Mouse (Mus musculus): ENCODE results near the gene Gls. TPM values are rescaled to one million over a fixed set of nuclear protein-coding genes. Genes with fewer than 3 reads are reported as not detected.

Gene Gls
- polyA plus RNA-seq, 1 experiment from 2014 or later: 10.4 TPM

GRCm38 (mm10) chr1:52151166-52151565 is 81.9 kb downstream of the Gls start:
- Histone ChIP-seq H3K27me3 (ENCODE audit: control insufficient read depth, insufficient read depth, low read length) (no peaks in the 10 kb centered on the region), H3K9me3 (ENCODE audit: control insufficient read depth, low read length) (no peaks in the 10 kb centered on the region), H3K9ac (ENCODE audit: low read length) (no peak overlapping the region), H3K27ac (replicated peaks) (no peak overlapping the region), H3K36me3 (ENCODE audit: control insufficient read depth, insufficient read depth, low read length) (peaks cover 4% of the 10 kb centered on the region; the same call in 1 of the 2 replicates), H3K4me3 (ENCODE audit: low read depth, low read length) (no peak overlapping the region), H3K4me2 (replicated peaks; ENCODE audit: low read depth) (no peak overlapping the region), H3K4me1 (replicated peaks; ENCODE audit: control insufficient read depth, insufficient read depth) (no peaks in the 10 kb centered on the region)
- WGBS: 98% methylated on average over 5 of the region's 5 CpGs
- TF ChIP-seq CTCF (IDR thresholded peaks at IDR 0.05; ENCODE audit: low read depth) (no peak), EP300 (optimal IDR thresholded peaks at IDR 0.05) (no peak)
- DNase-seq (ENCODE audit: low spot score) (no peak), ATAC-seq (ENCODE audit: low FRiP score, low TSS enrichment) (no peak)

DNA sequence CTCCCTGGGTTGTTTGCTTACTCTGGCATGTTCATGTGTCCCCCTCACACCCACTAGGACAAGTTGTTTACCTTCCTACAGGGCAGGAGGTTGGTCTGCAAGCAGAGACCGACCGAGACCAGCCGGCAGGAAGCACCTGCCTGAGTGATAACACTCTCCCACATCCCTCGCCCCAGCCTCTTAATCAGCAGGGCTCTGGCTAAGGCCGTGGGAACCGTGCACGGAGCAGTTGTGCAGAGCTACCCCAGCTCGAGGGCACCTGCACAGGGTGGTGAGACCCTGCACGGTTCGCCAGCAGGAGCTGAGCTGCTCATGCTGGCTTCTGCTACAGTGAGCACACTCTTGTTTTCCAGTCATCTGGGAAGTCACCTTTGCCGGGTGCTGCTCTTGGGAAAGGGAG is 82.4 kb downstream of the Gls start:
- no peaks in the 10 kb centered on the region for H3K4me1 ChIP-seq (replicated peaks; ENCODE audit: control insufficient read depth, insufficient read depth)
- TF ChIP-seq EP300 (optimal IDR thresholded peaks at IDR 0.05) (no peak), CTCF (IDR thresholded peaks at IDR 0.05; ENCODE audit: low read depth) (no peak)
- H3K27me3 ChIP-seq (ENCODE audit: control insufficient read depth, insufficient read depth, low read length): no peaks in the 10 kb centered on the region

DNA sequence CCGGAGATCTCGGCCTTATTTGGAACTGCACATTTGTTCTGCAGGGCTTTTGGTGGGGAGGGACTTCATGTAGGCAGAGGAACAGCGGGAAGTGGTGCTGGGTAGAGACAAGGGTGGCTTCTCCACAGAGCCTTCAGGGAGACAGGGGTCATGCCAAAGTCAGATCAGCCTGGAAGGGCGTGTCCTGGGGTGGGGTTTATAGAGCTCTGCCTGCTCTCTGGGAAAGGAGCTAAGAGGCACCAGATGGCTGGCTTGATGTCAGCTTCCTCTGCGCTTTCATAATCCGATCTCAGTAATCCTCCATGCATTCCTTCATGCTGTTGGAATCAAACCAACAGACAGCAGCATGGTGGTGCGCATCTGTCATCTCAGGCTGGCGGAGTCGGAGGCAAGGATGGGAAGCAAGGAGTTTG is 83.1 kb downstream of the Gls start:
- no peak overlapping the region for H3K27ac ChIP-seq (replicated peaks)
- 38% methylated on average over 9 of the region's 9 CpGs for whole genome bisulfite sequencing

More for the DNA sequence above, 82.4 kb downstream of the Gls start:
- Histone ChIP-seq H3K4me2 (replicated peaks; ENCODE audit: low read depth) (no peak overlapping the region), H3K9ac (ENCODE audit: low read length) (no peak overlapping the region), H3K4me3 (ENCODE audit: low read depth, low read length) (no peak overlapping the region), H3K9me3 (ENCODE audit: control insufficient read depth, low read length) (no peaks in the 10 kb centered on the region), H3K36me3 (ENCODE audit: control insufficient read depth, insufficient read depth, low read length) (peaks cover 2% of the 10 kb centered on the region; the same call in 1 of the 2 replicates), H3K27ac (replicated peaks) (no peak overlapping the region)
- WGBS: 41% methylated on average over 11 of the region's 11 CpGs
- no peak for DNase-seq (ENCODE audit: low spot score)
- ATAC-seq (ENCODE audit: low FRiP score, low TSS enrichment): 0 out of 2 replicates have a peak, but pooled peaks have one; percentile 28

DNA sequence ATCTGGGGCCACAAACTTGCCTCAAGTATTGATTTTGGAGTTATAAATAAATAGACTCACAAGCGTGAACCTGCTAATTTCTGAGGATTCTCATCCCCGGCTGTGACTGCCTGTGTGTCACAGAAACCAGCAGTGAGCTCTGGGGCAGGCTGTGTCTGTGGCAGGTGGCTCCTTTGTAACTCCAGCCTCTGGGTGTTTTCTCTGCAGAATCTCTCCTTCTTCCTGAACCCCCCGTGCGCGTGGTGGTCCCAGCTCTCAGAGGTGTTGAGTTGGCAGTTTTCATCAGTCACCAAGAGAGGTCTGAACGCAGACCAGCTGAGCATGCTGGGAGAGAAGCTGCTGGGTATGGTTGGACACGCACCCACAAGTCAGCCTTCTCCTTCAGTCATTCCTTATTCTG is 84.3 kb downstream of the Gls start:
- Histone ChIP-seq H3K9ac (ENCODE audit: low read length) (no peak overlapping the region), H3K4me1 (replicated peaks; ENCODE audit: control insufficient read depth, insufficient read depth) (no peaks in the 10 kb centered on the region), H3K27me3 (ENCODE audit: control insufficient read depth, insufficient read depth, low read length) (no peaks in the 10 kb centered on the region), H3K4me3 (ENCODE audit: low read depth, low read length) (no peak overlapping the region), H3K27ac (replicated peaks) (no peak overlapping the region), H3K36me3 (ENCODE audit: control insufficient read depth, insufficient read depth, low read length) (no peaks in the 10 kb centered on the region; the same call in 1 of the 2 replicates), H3K9me3 (ENCODE audit: control insufficient read depth, low read length) (no peaks in the 10 kb centered on the region), H3K4me2 (replicated peaks; ENCODE audit: low read depth) (no peak overlapping the region)
- ATAC-seq (ENCODE audit: low FRiP score, low TSS enrichment): no peak
- 82% methylated on average over 7 of the region's 7 CpGs for WGBS
- no peak for DNase-seq (ENCODE audit: low spot score)
- TF ChIP-seq EP300 (optimal IDR thresholded peaks at IDR 0.05) (no peak), CTCF (IDR thresholded peaks at IDR 0.05; ENCODE audit: low read depth) (no peak)

More for the DNA sequence above, 83.1 kb downstream of the Gls start:
- ATAC-seq (ENCODE audit: low FRiP score, low TSS enrichment): peak; percentile 22; the same call in 1 of the 2 replicates
- DNase-seq (ENCODE audit: low spot score): peak; percentile 25
- Histone ChIP-seq H3K36me3 (ENCODE audit: control insufficient read depth, insufficient read depth, low read length) (peaks cover 2% of the 10 kb centered on the region; the same call in 1 of the 2 replicates), H3K9me3 (ENCODE audit: control insufficient read depth, low read length) (no peaks in the 10 kb centered on the region), H3K4me1 (replicated peaks; ENCODE audit: control insufficient read depth, insufficient read depth) (no peaks in the 10 kb centered on the region), H3K4me3 (ENCODE audit: low read depth, low read length) (no peak overlapping the region), H3K9ac (ENCODE audit: low read length) (no peak overlapping the region), H3K4me2 (replicated peaks; ENCODE audit: low read depth) (peak overlapping the region; percentile 6; the same call in 1 of the 2 replicates), H3K27me3 (ENCODE audit: control insufficient read depth, insufficient read depth, low read length) (no peaks in the 10 kb centered on the region)
- TF ChIP-seq CTCF (IDR thresholded peaks at IDR 0.05; ENCODE audit: low read depth) (no peak), EP300 (optimal IDR thresholded peaks at IDR 0.05) (no peak)

DNA sequence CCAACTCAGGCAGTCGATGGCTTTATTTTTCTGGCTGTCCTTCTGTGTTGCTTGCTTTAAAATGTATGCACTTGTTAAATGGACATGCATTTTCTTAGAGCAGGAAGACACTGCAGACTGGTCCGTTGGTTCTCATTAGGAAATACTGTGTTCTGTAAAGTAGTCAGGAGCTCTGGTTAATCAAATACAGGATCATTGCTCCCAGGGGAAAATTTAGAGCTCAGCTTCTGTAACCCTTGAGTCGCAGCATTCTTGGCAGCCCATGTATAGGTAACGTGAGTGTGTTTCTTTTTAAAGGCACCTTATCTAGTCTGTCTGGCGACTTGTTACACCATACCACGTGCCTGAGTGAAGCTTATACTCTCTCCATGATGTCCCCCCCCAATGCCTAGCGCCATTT is 84.9 kb downstream of the Gls start:
- TF ChIP-seq CTCF (IDR thresholded peaks at IDR 0.05; ENCODE audit: low read depth) (no peak), EP300 (optimal IDR thresholded peaks at IDR 0.05) (no peak)
- DNase-seq (ENCODE audit: low spot score) (no peak), ATAC-seq (ENCODE audit: low FRiP score, low TSS enrichment) (no peak)
- Histone ChIP-seq H3K4me2 (replicated peaks; ENCODE audit: low read depth) (no peak overlapping the region), H3K4me1 (replicated peaks; ENCODE audit: control insufficient read depth, insufficient read depth) (no peaks in the 10 kb centered on the region), H3K27ac (replicated peaks) (no peak overlapping the region), H3K9me3 (ENCODE audit: control insufficient read depth, low read length) (no peaks in the 10 kb centered on the region), H3K4me3 (ENCODE audit: low read depth, low read length) (no peak overlapping the region), H3K36me3 (ENCODE audit: control insufficient read depth, insufficient read depth, low read length) (no peaks in the 10 kb centered on the region; the same call in 1 of the 2 replicates), H3K9ac (ENCODE audit: low read length) (no peak overlapping the region), H3K27me3 (ENCODE audit: control insufficient read depth, insufficient read depth, low read length) (no peaks in the 10 kb centered on the region)
- 81% methylated on average over 7 of the region's 7 CpGs for WGBS

DNA sequence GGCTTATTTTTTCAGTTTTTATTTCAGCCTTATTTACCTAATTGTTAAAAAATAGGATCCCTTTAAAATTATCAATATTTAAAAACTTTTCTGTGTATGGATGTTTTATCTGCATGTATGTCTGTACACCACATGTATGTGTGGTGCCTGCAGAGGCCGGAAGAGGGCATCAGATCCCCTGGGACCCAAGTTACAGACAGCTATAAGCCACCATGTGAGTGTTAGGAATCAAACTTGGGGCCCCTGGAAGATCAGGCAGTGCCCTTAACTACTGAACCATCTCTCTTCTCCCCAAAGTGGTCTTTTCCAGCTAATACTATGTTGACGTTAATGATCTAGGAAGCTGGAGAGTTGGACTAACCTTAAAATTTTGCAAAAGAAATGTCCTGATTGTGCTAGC is 85.6 kb downstream of the Gls start:
- no peak for ATAC-seq (ENCODE audit: low FRiP score, low TSS enrichment)
- Histone ChIP-seq H3K27me3 (ENCODE audit: control insufficient read depth, insufficient read depth, low read length) (no peaks in the 10 kb centered on the region), H3K9me3 (ENCODE audit: control insufficient read depth, low read length) (no peaks in the 10 kb centered on the region), H3K4me3 (ENCODE audit: low read depth, low read length) (no peak overlapping the region), H3K9ac (ENCODE audit: low read length) (no peak overlapping the region), H3K36me3 (ENCODE audit: control insufficient read depth, insufficient read depth, low read length) (no peaks in the 10 kb centered on the region; the same call in 1 of the 2 replicates), H3K4me2 (replicated peaks; ENCODE audit: low read depth) (no peak overlapping the region), H3K27ac (replicated peaks) (no peak overlapping the region), H3K4me1 (replicated peaks; ENCODE audit: control insufficient read depth, insufficient read depth) (no peaks in the 10 kb centered on the region)
- no peak for DNase-seq (ENCODE audit: low spot score)
- TF ChIP-seq EP300 (optimal IDR thresholded peaks at IDR 0.05) (no peak), CTCF (IDR thresholded peaks at IDR 0.05; ENCODE audit: low read depth) (no peak)
- WGBS: 87% methylated on average over 2 of the region's 2 CpGs
